ENCODE assay signal across 18 mouse cellular contexts in genomic region chr5:97563724-97564123, GRCm38 (mm10).
DNase-seq lines count a peak whose midpoint lies in the region.
"Had no signal": no experiment of that assay in that cellular context is flagged by ENCODE, and none has a peak within 500 bp of the region (broad histone marks: within the 10 kb centered on the region; RNA-seq: fewer than 3 reads in every experiment).

No protein-coding gene starts in this region.

- peak; percentile 1 for DNase-seq in embryo, embryonic 11 days
- no peak for DNase-seq in embryo, embryonic 10 days (ENCODE audit: low spot score)
- DNase-seq in layer of hippocampus, adult 18-20 months (ENCODE audit: low spot score in 2 of 2) = peak; percentile 5 to 66
- no peak for DNase-seq in layer of hippocampus, postnatal 25 days (ENCODE audit: extremely low spot score in 1 of 2, low spot score in 1 of 2)
- peak; percentile 60 for DNase-seq in brain, embryonic 18.5 days (ENCODE audit: low read depth, low spot score)
- peak; percentile 54 for DNase-seq in layer of hippocampus, adult 9-11 months
- no peak for DNase-seq in gastrocnemius, postnatal 4 days (ENCODE audit: low spot score in 2 of 2)
- no peak for DNase-seq in gastrocnemius, postnatal 14 days
- DNase-seq: adrenal gland, adult 2 months; cerebellum, adult 11-12 months; cerebellum, adult 9-11 months; gastrocnemius, postnatal 25 days; heart, adult 18-20 months; heart, postnatal 36 days; kidney, adult 2 months; kidney, postnatal 36 days; thymus, adult 18-20 months; thymus, postnatal 25 days had no signal

- intact Hi-C loops in gastrocnemius, postnatal 14 days (cut with DNase I; ENCODE audit: low total_unique reads) = no loop called here

Comparison
In these comparisons a context has a peak if more than half of its experiments do, and no peak if none do; other contexts are left out.
1. DNase-seq: peak in embryo, embryonic 11 days (single experiment), layer of hippocampus, adult 18-20 months (2 of 2), brain, embryonic 18.5 days (single experiment) and layer of hippocampus, adult 9-11 months (single experiment); none in embryo, embryonic 10 days (single experiment), layer of hippocampus, postnatal 25 days (0 of 2), gastrocnemius, postnatal 4 days (0 of 2) and gastrocnemius, postnatal 14 days (single experiment).